Mouse (Mus musculus) G1E (cell line): ENCODE data around the gene Pkd2.

Experiments used
- CTCF ChIP-seq: IDR thresholded peaks from 2 replicates; pipeline ENCODE4 v1.5.1; 2012; ENCODE audit warnings: low read depth, low read length, inconsistent platforms, mixed read lengths
- GATA1 ChIP-seq: IDR thresholded peaks from 2 replicates; pipeline ENCODE4 v1.6.1; 2012; ENCODE audit warnings: borderline replicate concordance, low read length, inconsistent platforms, mixed read lengths

GRCm38 (mm10) chr5:104507829-104508194, 48.6 kb downstream of the Pkd2 start:
- TF ChIP-seq CTCF (no peak), GATA1 (no peak)
